Mouse (Mus musculus) heart, embryonic 15.5 days (tissue): ENCODE results near the gene Nub1. TPM values are rescaled to one million over a fixed set of nuclear protein-coding genes. Genes with fewer than 3 reads are reported as not detected.

Experiments
- ATAC-seq: fragments of 200-750 bp; cut with Nextera tagmentation; replicated peaks from 2 replicates; pipeline ENCODE4 v1.8.0; 2017; ENCODE audit warnings: low read depth, moderate TSS enrichment; ENCODE audit not compliant: insufficient number of reproducible peaks, insufficient read depth, low FRiP score
- H3K27ac ChIP-seq: fragments of 300-500 bp; sonication (generic); 2 replicates; pipeline ENCODE4 v1.5.1; 2015; ENCODE audit warnings: mild to moderate bottlenecking, inconsistent platforms
- H3K27me3 ChIP-seq: fragments of 300-500 bp; sonication (generic); 2 replicates; pipeline ENCODE4 v1.6.1; 2015; ENCODE audit warnings: inconsistent platforms
- H3K36me3 ChIP-seq: fragments of 300-500 bp; sonication (generic); 2 replicates; pipeline ENCODE4 v1.6.1; 2015; ENCODE audit warnings: mild to moderate bottlenecking, inconsistent platforms
- H3K4me1 ChIP-seq: fragments of 300-500 bp; sonication (generic); replicated peaks from 2 replicates; pipeline ENCODE4 v1.6.1; 2015; ENCODE audit warnings: inconsistent platforms
- H3K4me2 ChIP-seq: fragments of 300-500 bp; sonication (generic); 2 replicates; pipeline ENCODE4 v1.6.1; 2015; ENCODE audit warnings: inconsistent platforms, mild to moderate bottlenecking, moderate library complexity
- H3K4me3 ChIP-seq: fragments of 300-500 bp; sonication (generic); 2 replicates; pipeline ENCODE4 v1.5.1; 2015; ENCODE audit warnings: mild to moderate bottlenecking, inconsistent platforms
- H3K9ac ChIP-seq: fragments of 300-500 bp; sonication (generic); 2 replicates; pipeline ENCODE4 v1.6.1; 2015; ENCODE audit warnings: mild to moderate bottlenecking, inconsistent platforms
- H3K9me3 ChIP-seq: fragments of 300-500 bp; sonication (generic); replicated peaks from 2 replicates; pipeline ENCODE4 v1.6.1; 2016; ENCODE audit warnings: inconsistent platforms
- WGBS: fragments of 180-500 bp; shearing (Covaris S2); methylation state at CpG from one replicate; pipeline ENCODE4 v1.1.7; 2015; ENCODE audit warnings: mixed read lengths; 5-methylcytosine and 5-hydroxymethylcytosine counted together
- polyA plus RNA-seq: library from polyadenylated mRNA; unstranded; fragments of >200 nt; fragmentation: Nextera tagmentation; extraction: Ambion mirVana; gene quantifications from 2 replicates; pipeline ENCODE4 v1.2.1, GENCODE M21; 2015

Gene Nub1
- polyA plus RNA-seq, 1 experiment from 2014 or later = 21.6 TPM

DNA sequence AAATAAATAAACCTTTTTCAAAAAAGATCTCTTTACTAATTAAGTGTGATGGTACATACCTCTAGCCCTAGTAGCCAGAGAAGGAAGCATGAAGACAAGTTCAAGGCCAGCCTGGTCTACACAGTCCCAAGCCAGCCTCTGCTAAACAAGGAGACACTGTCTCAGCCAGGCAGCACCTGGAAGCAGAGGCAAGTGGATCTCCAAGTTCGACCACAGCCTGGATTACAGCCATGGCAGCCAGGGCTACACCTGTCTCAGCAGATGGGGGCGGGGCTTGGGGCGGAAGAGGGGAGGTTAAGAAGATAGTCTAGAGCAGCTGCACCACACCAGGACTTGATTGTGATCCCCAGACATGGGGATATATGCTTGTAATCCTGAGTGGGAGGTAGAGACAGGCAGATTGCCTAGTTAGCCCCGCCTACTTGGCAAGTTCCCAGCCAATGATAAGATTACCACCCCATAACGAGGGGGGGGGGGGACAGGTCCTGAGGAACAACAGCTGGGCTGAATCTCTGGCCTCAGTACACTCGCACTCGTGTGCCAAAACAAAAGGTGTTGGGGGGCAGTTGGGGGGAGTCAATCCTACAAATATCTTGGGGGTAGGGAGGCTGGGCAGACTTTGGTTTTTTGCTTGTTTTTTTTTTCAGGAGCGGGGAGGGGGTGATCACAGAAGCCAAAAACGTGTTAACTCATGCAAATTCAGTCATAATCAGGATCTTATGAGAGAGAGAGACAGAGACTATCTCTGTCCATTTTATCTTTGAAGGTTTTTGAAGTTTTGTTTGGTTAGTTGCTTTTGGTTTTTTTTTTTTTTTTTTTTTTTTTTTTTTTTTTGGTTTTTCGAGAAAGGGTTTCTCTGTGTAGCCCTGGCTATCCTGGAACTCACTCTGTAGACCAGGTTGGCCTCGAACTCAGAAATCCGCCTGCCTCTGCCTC lies 41.8 kb downstream of the Nub1 start:
- Histone ChIP-seq H3K4me3 (no peak overlapping the region), H3K36me3 (no peaks in the 10 kb centered on the region), H3K27ac (no peak overlapping the region), H3K9ac (no peak overlapping the region), H3K4me1 (peaks cover 46% of the 10 kb centered on the region), H3K9me3 (no peaks in the 10 kb centered on the region), H3K27me3 (peaks cover 28% of the 10 kb centered on the region), H3K4me2 (no peak overlapping the region)
- 55% methylated on average over 12 of the region's 12 CpGs for WGBS
- no peak for ATAC-seq

GRCm38 (mm10) chr5:24729797-24730487 lies 44.6 kb downstream of the Nub1 start:
- peak overlapping the region; percentile 88 for H3K4me2 ChIP-seq
- WGBS = 3% methylated on average over 49 of the region's 49 CpGs
- 0 out of 2 replicates have a peak, but pooled peaks have one; percentile 14 for ATAC-seq
- peaks cover 49% of the 10 kb centered on the region for H3K4me1 ChIP-seq
- no peaks in the 10 kb centered on the region for H3K9me3 ChIP-seq
- peaks cover 28% of the 10 kb centered on the region for H3K27me3 ChIP-seq
- H3K27ac ChIP-seq = peak overlapping the region; percentile 26; the same call in 1 of the 2 replicates
- H3K4me3 ChIP-seq = peak overlapping the region; percentile 53
- no peaks in the 10 kb centered on the region for H3K36me3 ChIP-seq
- peak overlapping the region; percentile 56 for H3K9ac ChIP-seq

DNA sequence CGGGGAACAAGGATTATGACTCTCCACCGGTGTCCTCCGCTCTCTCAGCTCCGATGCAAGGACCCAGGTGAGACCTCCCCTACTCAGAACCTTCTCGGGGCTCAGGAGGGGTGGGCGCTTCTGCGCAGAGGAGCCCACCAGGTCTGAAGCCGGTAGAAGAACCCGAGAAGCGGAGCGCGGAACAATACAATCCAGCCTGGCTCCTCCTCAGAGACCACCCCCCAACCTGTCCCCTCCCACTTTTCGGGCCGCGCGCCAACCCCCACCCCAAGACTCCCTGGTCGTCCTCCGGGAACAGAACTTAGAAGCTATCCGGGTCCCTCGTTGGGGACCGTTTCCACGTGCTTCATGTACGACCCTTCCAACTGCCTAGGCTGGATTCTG lies 45.1 kb downstream of the Nub1 start, which contains the start of gene Wdr86:
TSS of gene Wdr86 (minus strand) at position 240 of the 384 bp plus-strand sequence.
- H3K27me3 ChIP-seq = peaks cover 28% of the 10 kb centered on the region
- peak within 1 kb of the TSS; percentile 26; the same call in 1 of the 2 replicates for H3K27ac ChIP-seq
- no peaks in the 10 kb centered on the region for H3K9me3 ChIP-seq
- peak within 1 kb of the TSS; percentile 88 for H3K4me2 ChIP-seq
- H3K4me1 ChIP-seq = peaks cover 46% of the 10 kb centered on the region
- H3K9ac ChIP-seq = peak within 1 kb of the TSS; percentile 56
- no peak for ATAC-seq
- no peaks in the 10 kb centered on the region for H3K36me3 ChIP-seq
- 1% methylated on average over 23 of the region's 23 CpGs for WGBS
- H3K4me3 ChIP-seq = peak within 1 kb of the TSS; percentile 53

DNA sequence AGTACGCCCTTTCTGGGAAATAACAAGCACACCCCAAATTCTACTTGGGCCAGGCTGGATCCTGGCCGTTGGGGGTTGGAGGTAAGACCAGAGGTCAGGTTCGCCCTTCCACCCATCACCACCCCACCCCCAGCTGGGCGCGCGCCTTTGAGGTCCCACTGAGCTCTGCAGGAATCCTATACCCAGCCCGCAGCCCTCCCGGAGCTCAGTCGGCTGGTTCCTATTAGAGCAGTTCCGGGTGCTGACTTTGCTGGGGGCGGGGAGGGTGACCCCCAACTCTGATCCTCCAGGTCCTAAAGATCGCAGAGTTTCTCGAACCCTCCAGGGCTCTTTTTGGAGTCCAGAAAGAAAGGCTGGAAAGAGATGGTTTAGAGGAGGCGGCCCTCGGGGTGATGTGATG lies 45.7 kb downstream of the Nub1 start:
- no peak for ATAC-seq
- Histone ChIP-seq H3K27ac (no peak overlapping the region), H3K27me3 (peaks cover 28% of the 10 kb centered on the region), H3K36me3 (no peaks in the 10 kb centered on the region), H3K4me3 (peak overlapping the region; percentile 53), H3K4me1 (peaks cover 42% of the 10 kb centered on the region), H3K9ac (peak overlapping the region; percentile 56; the same call in 1 of the 2 replicates), H3K4me2 (peak overlapping the region; percentile 88), H3K9me3 (no peaks in the 10 kb centered on the region)
- WGBS = 6% methylated on average over 15 of the region's 15 CpGs

GRCm38 (mm10) chr5:24733134-24733533 lies 47.8 kb downstream of the Nub1 start:
- peak; percentile 52 for ATAC-seq
- H3K4me3 ChIP-seq = no peak overlapping the region
- H3K9me3 ChIP-seq = no peaks in the 10 kb centered on the region
- peaks cover 35% of the 10 kb centered on the region for H3K4me1 ChIP-seq
- H3K9ac ChIP-seq = no peak overlapping the region
- no peak overlapping the region for H3K27ac ChIP-seq
- H3K4me2 ChIP-seq = peak overlapping the region; percentile 0; the same call in 1 of the 2 replicates
- H3K27me3 ChIP-seq = peaks cover 24% of the 10 kb centered on the region
- WGBS = 7% methylated on average over 8 of the region's 8 CpGs
- no peaks in the 10 kb centered on the region for H3K36me3 ChIP-seq

GRCm38 (mm10) chr5:24733771-24734426 lies 48.6 kb downstream of the Nub1 start:
- ATAC-seq = no peak
- Histone ChIP-seq H3K9ac (no peak overlapping the region), H3K4me2 (no peak overlapping the region), H3K4me1 (peaks cover 40% of the 10 kb centered on the region), H3K36me3 (no peaks in the 10 kb centered on the region), H3K27ac (no peak overlapping the region; the same call in 1 of the 2 replicates), H3K4me3 (no peak overlapping the region), H3K27me3 (peaks cover 22% of the 10 kb centered on the region), H3K9me3 (no peaks in the 10 kb centered on the region)
- WGBS = 56% methylated on average over 7 of the region's 7 CpGs

DNA sequence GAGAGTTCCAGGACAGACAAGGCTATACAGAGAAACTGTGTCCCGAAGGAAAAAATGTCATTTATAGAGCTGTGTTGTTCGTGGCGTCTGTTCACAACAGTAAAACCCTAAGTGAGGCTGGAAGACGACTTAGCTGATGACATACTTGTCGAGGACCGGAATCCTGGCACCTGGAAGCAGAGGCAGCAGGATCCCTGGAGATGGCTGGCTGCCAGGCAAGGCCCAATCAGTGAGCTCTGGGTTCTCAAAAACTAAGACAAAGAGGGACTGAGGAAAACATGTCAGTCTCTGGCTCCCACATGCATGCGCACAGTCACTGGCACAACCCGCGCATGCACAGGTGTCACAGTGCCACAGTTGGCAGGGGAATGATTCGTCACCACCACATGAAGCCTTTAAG lies 52.3 kb downstream of the Nub1 start:
- WGBS = 86% methylated on average over 10 of the region's 10 CpGs
- Histone ChIP-seq H3K4me2 (no peak overlapping the region), H3K36me3 (no peaks in the 10 kb centered on the region), H3K9ac (no peak overlapping the region), H3K4me1 (peaks cover 28% of the 10 kb centered on the region), H3K9me3 (no peaks in the 10 kb centered on the region), H3K27me3 (no peaks in the 10 kb centered on the region), H3K27ac (no peak overlapping the region), H3K4me3 (no peak overlapping the region)
- no peak for ATAC-seq

DNA sequence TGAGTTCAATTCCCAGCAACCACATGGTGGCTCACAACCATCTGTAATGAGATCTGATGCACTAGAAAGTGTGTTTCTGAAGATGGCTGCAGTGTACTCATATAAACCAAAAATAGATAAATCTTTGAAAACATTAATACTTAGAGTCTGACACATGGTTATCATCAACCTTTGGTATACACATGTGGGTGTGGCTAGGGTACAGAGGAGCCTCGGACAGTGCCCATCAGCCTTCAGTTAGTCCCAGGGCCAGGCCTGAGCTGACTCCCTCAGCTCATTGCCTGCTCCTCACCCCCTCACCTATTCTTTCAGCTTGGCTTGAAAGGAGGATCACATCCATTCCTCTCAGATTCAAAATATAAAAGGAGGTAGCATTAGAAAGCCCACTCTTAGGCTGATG lies 53.2 kb downstream of the Nub1 start:
- Histone ChIP-seq H3K27ac (peak overlapping the region; percentile 85), H3K36me3 (no peaks in the 10 kb centered on the region), H3K4me3 (no peak overlapping the region), H3K27me3 (no peaks in the 10 kb centered on the region), H3K4me1 (peaks cover 19% of the 10 kb centered on the region), H3K4me2 (no peak overlapping the region), H3K9ac (no peak overlapping the region), H3K9me3 (no peaks in the 10 kb centered on the region)
- WGBS = 57% methylated on average over 1 of the region's 1 CpGs
- ATAC-seq = no peak

- H3K4me1 ChIP-seq = peaks cover 17% of the 10 kb centered on the region
- peak overlapping the region; percentile 57 for H3K4me2 ChIP-seq
- H3K27me3 ChIP-seq = no peaks in the 10 kb centered on the region
- peak overlapping the region; percentile 85 for H3K27ac ChIP-seq
- no peak overlapping the region; the same call in 1 of the 2 replicates for H3K9ac ChIP-seq
- peak; percentile 82 for ATAC-seq
- H3K36me3 ChIP-seq = no peaks in the 10 kb centered on the region
- peak overlapping the region; percentile 11; the same call in 1 of the 2 replicates for H3K4me3 ChIP-seq
- 14% methylated on average over 15 of the region's 15 CpGs for WGBS
- no peaks in the 10 kb centered on the region for H3K9me3 ChIP-seq
These were observed 53.9 kb downstream of the Nub1 start for GRCm38 (mm10) chr5:24739141-24739753.

DNA sequence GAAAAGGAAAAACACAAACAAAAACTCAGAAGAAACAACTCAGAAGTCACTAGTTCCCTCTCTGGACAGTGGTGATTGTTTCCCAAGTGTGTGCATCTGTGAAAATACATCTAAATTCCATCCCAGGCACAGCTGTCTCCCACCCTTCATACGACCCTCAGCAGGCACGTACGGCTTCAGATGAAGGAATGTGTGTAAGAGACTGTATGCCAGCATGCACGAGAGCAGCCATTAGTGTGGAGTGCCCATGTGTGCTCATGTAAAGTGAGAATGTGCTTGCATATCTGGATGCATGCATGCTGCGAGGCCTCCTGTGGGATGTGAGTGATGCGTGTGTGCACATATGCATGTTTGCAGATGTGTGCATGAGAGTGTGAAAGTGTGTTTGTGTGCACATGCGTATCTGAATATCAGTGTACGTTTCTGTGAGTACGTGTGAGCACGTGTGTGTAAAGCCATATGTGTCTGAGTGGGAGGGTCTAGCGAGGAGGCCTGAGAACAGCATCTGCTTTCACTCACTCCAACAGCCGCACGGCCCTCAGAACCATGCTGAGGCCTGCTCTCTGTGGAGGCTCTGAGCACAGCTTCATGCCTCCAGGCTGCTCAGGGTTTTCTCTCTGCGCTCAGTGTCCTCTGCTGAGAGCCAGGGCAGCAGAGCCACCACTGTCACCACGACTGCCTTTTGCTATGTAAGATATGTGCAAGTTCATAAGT lies 56.0 kb downstream of the Nub1 start:
- Histone ChIP-seq H3K27ac (no peak overlapping the region), H3K9ac (no peak overlapping the region), H3K4me1 (peaks cover 17% of the 10 kb centered on the region), H3K4me3 (no peak overlapping the region), H3K9me3 (no peaks in the 10 kb centered on the region), H3K27me3 (no peaks in the 10 kb centered on the region), H3K36me3 (no peaks in the 10 kb centered on the region), H3K4me2 (no peak overlapping the region)
- ATAC-seq = no peak
- 53% methylated on average over 15 of the region's 15 CpGs for WGBS
